Mouse (Mus musculus) cerebellum, postnatal 10 days (tissue): ENCODE data around the gene Serpinb3a.
"Not testable (repeated sequence)": the region's sequence is repeated elsewhere in the genome, so short reads cannot be mapped to it uniquely, and the experiment has no call there.

Experiments used
- DNase-seq, 2 experiments: peaks; one replicate each; pipeline ENCODE4 v3.0.0; 2021; ENCODE audit warnings: mixed read lengths in 2 of 2

The Serpinb3a gene

DNA sequence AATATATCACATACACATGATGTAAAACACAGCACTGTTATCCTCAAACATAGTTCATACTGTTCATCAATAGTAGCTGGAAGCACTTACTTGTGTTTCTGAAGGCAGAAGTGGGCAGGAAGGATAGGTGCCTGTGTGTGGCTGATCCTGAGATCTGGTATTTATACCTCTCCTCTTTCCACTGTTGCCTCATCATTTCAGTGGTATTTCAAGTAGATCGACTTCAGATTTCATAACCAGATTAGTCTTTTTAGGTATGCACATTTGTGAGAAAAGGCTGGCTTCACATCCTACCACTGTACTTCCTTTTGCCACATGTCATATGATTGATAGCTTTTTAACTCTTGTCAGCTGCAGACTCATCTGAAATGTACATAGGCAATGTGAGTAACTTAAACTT lies at the start of gene Serpinb3a:
Gene Serpinb3a, minus strand, starts transcription at position 101 of the 400 bp plus-strand sequence.
- no peak for DNase-seq

DNA sequence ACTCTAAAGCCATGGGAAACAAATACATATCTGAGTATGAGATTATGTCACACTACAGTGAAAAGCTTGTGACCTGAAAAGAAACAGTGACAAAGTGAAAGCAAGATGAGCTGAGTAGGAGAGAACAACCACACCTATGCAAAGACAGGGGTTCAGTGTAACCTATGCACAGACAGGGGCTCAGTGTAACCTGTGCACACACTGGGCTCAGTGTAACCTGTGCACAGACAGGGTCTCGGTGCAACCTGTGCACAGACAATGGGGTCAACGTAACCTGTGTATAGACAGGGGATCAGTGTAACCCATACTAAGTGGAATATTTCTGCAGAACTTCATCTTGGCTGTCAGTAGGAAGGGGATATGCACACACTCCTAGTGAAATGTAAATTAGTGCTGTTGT lies 46.3 kb upstream of the Serpinb3a start:
- DNase-seq = no peak

GRCm38 (mm10) chr1:107083406-107083805 lies 31.3 kb upstream of the Serpinb3a start, which contains the start of gene Serpinb3d:
Gene Serpinb3d, minus strand, starts transcription at chr1:107083506.
- DNase-seq = no peak

DNA sequence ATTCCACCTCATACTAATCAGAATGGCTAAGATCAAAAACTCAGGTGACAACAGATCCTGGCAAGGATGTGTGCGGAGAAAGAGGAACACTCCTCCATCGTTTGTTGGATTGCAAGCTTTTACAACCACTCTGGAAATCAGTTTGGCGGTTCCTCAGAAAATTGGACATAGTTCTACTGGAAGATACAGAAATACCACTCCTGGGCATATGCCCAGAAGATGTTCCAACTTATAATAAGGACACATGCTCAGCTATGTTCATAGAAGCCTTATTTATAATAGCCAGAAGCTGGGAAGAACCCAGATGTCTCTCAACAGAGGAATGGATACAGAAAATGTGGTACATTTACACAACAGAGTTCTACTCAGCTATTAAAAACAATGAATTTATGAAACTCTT lies 17.9 kb downstream of the Serpinb3a start:
- DNase-seq = not testable (repeated sequence)

- no peak for DNase-seq
Measured at GRCm38 (mm10) chr1:107025886-107026285, 26.2 kb downstream of the Serpinb3a start.

DNA sequence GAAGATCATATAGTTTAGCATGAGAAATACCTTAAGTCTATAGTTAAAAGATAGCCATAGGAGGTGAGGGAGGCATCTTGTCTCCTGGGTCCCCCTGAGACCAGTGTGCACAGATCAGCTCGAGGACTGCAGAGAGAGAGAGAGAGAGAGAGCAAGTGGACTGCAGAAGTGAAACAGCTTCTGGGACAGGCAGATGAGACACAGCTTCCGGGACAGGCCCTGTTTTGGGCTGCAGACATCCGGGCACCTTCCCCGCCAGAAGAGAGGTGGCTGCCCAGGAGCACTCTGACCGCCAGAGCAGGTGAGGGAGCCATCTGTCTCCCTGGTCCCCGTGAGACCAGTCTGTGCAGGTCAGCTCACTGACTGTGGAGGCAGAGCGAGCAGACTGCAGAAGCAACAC lies 36.9 kb downstream of the Serpinb3a start:
- DNase-seq = no peak

GRCm38 (mm10) chr1:107014530-107014929 lies 37.6 kb downstream of the Serpinb3a start:
- peak; percentile 62 to 63 for DNase-seq

DNA sequence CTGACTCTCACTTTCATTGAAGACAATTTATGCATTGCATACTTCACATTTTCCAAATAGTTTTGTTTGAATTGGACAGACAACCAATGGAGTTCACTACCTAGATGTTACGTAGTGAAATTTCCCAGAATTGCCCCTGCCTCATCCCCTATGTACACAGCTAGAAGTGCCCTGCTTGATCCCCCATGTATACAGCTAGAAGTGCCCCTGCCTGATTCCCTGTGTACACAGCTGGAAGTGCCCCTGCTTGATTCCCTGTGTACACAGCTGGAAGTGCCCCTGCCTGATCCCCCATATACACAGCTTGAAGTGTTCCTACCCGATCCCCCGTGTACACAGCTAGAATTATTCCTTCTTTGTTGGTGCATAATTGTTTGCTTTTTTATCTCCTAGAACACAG lies 45.8 kb downstream of the Serpinb3a start:
- DNase-seq = no peak

DNA sequence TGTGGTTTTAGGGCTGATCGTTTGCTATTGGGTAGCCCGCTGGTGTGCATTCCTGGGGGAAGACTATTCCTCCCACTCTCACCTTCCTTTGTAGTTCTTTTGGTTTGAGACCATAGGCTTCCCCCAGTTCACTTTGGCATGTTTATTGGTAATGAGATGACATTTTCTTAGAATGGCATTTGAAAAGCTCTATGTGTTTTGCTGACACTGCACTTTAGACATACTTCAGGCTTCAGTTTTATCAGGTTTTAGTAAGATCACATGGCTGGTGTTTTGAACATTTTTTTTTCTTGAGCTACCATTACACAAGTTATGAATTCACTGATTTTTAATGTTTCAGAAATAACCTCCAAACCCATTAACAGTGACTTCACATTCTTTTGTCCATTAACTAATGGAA lies 50.3 kb downstream of the Serpinb3a start:
- DNase-seq = no peak

DNA sequence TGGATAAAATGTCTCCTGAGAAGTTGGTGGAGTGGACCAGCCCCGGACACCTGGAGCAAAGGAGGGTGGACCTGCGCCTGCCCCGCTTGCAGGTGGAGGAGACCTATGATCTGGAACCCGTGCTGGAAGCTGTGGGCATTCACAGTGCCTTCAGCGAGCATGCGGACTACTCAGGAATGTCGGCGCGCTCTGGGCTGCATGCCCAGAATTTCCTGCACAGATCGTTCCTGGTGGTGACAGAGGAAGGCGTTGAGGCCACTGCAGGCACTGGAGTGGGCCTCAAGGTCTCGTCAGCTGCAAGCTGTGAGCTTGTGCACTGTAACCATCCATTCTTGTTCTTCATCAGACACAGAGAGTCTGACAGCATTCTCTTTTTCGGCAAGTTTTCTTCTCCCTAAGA lies 51.7 kb downstream of the Serpinb3a start:
- peak; percentile 24 to 59 for DNase-seq
